Mouse (Mus musculus) spleen, postnatal 10 days (tissue): ENCODE data around the gene Mfsd2b.

Experiments used
- DNase-seq, 2 experiments: peaks; one replicate each; pipeline ENCODE4 v3.0.0; 2021 to 2022; ENCODE audit warnings: low spot score in 2 of 2

Gene Mfsd2b

DNA sequence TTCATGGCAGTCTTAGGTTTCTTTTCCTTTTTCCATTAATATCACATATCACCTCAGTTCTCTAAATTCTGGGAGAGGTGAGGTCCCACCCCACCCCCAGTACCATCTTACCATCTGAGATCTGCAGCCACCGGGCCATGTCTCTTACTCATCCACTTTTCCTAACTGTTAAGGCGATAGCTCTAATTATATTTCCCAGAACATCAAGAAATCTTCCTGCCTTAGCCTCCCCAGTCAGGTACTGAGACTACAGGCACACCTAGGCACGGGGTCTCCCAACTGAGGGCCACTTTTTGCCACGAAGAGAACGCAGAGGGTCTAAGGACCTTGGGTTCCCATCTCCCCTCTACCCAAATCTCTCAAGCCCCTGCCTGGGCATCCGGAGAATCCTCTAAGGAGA, 628 bp downstream of the Mfsd2b start:
- DNase-seq: peak in 1 of 2 experiments; percentile 40

DNA sequence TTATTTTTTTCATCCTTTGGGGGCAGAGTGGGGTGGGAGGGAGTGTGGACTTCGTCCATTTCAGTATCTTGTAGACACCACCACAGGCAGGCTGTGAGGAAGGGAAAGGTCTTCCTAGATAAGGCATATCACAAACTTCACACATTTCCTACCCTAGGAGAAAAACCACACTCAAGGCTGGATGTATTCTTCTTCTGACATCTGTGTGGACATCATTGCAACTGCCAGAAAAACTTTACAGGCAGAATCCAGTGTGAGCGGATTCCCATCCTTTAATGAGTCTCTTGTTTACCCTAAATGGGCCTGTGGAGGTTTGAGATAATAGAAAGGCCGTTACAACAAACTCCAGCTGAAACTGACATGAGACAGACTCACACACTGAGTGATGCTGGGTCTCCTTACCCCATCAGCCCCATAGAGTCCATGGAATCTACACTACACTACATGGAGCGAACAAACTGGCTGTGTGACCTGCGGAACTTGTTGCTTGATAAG, 1.1 kb downstream of the Mfsd2b start:
- DNase-seq: peak; percentile 46 to 47

DNA sequence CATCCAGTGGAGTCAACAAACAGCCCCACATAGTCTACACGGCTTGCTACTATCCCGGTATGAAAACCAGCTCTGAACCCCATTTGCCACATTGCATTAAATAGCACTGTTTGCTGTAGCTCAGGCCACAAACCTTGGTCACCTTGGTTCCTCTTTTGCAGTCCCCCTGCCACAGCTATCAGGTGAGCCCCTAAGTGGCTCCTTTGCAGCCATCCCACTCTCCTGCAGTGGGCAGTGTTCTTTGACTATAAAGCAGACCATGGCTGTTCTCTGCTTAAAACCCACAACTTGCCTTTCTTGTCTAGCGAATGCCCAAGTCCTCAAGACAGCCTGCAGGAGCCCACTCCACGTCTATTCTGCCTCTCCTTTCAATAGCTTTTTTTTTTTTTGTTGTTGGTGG, 1.9 kb downstream of the Mfsd2b start:
- peak; percentile 40 to 45 for DNase-seq

- no peak for DNase-seq
These were observed 2.9 kb downstream of the Mfsd2b start for GRCm38 (mm10) chr12:4871260-4871659.

- no peak for DNase-seq
These were observed 5.2 kb downstream of the Mfsd2b start for GRCm38 (mm10) chr12:4868924-4869323.

GRCm38 (mm10) chr12:4864338-4864690, 9.8 kb downstream of the Mfsd2b start:
- DNase-seq: no peak

GRCm38 (mm10) chr12:4863654-4864337, 10.4 kb downstream of the Mfsd2b start:
- DNase-seq: no peak

DNA sequence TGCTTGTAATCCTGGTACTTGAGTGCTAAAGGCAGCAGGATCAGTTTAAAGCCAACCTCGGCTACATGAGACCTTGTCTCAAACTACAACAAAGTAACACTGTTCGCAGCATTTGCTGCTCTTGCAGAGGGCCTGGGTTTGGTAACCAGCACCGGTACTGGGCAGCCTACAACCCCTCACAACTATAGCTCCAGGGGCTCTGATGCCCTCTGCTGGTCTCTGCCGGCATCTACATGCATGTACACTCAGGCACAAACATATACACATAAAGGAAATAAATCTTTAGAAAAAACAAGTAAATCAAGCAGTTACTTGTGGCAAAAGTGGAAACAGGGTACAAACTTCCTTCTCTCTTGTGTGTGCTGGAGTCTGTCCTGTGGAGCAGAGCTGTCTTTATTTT, 11.5 kb downstream of the Mfsd2b start:
- peak in 1 of 2 experiments; percentile 48 for DNase-seq

- DNase-seq: no peak
These were observed 14.8 kb downstream of the Mfsd2b start for GRCm38 (mm10) chr12:4859241-4859914.

GRCm38 (mm10) chr12:4856834-4857233, 17.3 kb downstream of the Mfsd2b start:
- DNase-seq: no peak

DNA sequence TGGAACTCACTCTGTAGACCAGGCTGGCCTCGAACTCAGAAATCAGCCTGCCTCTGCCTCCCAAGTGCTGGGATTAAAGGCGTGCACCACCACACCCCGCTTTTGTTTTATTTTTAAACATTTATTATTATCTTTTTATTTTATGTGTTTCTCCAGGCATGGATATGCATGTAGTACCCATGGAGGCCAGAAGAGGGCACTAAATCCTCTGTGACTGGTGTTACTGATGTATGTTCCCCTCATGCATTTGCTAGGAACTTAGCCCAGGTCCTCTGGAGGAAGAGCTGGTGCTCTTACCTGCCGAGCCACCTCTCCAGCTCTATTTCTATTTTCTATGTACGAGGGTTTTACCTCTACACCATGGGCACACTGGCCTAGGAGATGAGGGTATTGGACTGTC, 18.0 kb downstream of the Mfsd2b start:
- peak in 1 of 2 experiments; percentile 65 for DNase-seq

DNA sequence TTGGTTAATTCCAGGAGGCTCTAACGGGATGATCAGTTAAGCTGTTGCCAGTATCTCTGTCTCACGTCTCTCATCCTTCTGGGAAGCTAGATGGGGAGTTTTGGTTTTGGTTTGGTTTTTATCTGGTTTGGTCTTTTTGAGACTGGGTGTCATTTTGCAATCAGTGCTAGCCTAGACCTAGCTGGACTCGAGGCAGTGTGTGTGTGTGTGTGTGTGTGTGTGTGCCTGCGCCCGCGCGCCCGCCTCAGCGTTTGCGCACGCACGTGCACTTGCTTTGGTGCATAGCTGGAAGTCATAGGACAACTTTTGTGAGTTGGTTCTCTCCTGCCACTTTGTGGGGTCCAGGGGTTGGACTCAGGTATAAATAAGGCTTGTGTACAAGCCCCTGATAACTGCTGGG, 30.4 kb downstream of the Mfsd2b start:
- peak; percentile 35 to 65 for DNase-seq

- peak; percentile 78 to 91 for DNase-seq
These were observed 31.1 kb downstream of the Mfsd2b start, which contains the start of gene Wdcp for GRCm38 (mm10) chr12:4842890-4843597. Gene Wdcp (plus strand): TSS chr12:4843303.

DNA sequence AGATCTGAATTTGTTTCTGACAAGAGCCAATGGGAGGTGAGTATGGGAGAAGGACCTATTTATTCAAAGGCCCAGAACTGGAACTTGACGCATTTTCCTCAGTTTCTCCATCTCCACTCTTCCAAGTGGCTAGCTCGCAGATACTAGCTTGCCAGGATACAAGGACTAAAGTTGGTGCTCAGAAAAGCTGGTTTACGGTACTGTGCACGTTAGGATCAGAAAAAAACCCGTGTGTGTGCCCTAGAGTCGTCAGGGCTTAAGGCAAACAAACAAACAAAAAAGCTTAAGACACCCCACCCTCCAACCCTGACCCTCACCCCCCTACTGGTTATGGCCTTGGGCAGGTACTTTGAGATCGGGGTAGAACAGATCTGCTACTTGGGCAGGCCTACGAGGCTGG, 31.7 kb downstream of the Mfsd2b start:
- no peak for DNase-seq

- DNase-seq: peak in 1 of 2 experiments; percentile 43
These were observed 32.7 kb downstream of the Mfsd2b start, which contains the start of gene Fkbp1b for GRCm38 (mm10) chr12:4841392-4841887. Gene Fkbp1b (minus strand): TSS chr12:4841591.

GRCm38 (mm10) chr12:4840741-4841140, 33.4 kb downstream of the Mfsd2b start:
- no peak for DNase-seq

GRCm38 (mm10) chr12:4840010-4840409, 34.1 kb downstream of the Mfsd2b start:
- no peak for DNase-seq

DNA sequence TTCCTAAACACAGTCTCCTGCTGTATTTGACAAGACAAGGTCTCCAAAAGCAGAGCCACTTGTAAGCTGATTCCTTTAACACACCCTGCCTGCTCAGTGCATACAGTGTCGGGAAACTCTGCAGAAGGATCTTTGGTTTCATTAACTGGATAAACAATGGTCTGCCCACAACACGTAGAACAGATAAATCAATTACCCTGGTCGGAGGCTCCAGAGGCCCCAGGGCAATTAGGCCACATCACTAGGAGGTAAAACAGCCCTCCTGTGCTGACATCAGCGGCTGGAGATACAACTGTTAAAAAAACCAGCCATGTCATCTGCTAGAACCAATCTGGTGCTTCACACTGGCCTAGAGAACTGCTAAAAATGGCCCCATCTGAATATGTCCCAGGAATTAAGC, 37.2 kb downstream of the Mfsd2b start:
- no peak for DNase-seq

- DNase-seq: no peak
These were observed 46.9 kb downstream of the Mfsd2b start for GRCm38 (mm10) chr12:4827256-4827655.

DNA sequence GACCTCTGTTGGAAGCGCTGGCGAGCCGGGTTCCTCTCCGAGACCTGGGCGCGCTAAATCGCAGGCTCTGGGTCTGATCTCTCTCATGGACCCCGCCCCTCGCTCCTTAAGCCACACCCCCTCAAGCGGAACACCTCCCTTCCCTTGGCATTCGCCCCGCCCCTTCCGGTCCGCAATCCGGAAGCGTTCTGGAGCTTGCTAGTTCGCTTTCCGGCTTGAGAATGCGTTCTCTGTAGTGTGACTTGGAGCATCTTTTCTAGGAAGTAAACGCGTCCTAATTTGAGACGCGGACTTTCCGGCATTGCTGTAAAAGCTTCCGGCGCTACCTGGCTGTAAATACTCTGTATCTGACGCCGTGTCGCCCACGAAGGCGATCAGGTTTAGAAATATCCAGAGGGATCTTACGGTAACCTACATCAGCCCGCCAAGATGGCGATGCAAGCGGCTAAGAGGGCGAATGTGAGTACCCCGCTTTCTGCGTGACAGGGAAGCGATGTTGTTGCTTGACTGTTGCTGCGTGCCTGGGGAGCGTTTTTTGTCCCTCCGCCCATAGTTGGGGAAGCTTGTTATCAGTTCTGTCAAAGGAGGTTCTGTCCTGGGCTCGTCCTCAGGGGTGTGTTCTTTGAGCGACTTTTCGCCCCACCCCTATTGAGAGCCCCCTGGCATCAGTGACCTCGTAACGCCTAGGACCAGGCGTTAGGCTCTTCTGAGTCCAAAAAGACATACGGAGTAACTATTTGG, 56.6 kb downstream of the Mfsd2b start, which contains the start of gene Sf3b6:
Gene Sf3b6 (plus strand): TSS at position 184 of the 741 bp plus-strand sequence.
- DNase-seq: peak; percentile 97 to 100

- DNase-seq: no peak
These were observed 57.3 kb downstream of the Mfsd2b start for GRCm38 (mm10) chr12:4816680-4817360.
